Mouse (Mus musculus) ovary, postnatal 36 days (tissue): Measurements from ENCODE around the gene Cdyl.

Experiments used
- DNase-seq: peaks from one replicate; pipeline ENCODE4 v3.0.0; 2022; ENCODE audit warnings: low spot score, mixed read lengths

Gene Cdyl

GRCm38 (mm10) chr13:35689560-35689959 is 29.9 kb downstream of the Cdyl start:
- DNase-seq, result no peak

- no peak for DNase-seq
These were observed 58.0 kb downstream of the Cdyl start for GRCm38 (mm10) chr13:35717658-35718057.

- DNase-seq, result no peak
These were observed 59.9 kb downstream of the Cdyl start for GRCm38 (mm10) chr13:35719581-35719980.

- no peak for DNase-seq
These were observed 63.4 kb downstream of the Cdyl start for GRCm38 (mm10) chr13:35723073-35723472.

GRCm38 (mm10) chr13:35726025-35726424 is 66.4 kb downstream of the Cdyl start:
- DNase-seq, result no peak

- DNase-seq, result no peak
These were observed 72.5 kb downstream of the Cdyl start for GRCm38 (mm10) chr13:35732131-35732530.

GRCm38 (mm10) chr13:35732891-35733596 is 73.4 kb downstream of the Cdyl start:
- DNase-seq, result no peak

- no peak for DNase-seq
These were observed 77.9 kb downstream of the Cdyl start for GRCm38 (mm10) chr13:35737565-35737964.

GRCm38 (mm10) chr13:35738210-35738609 is 78.6 kb downstream of the Cdyl start:
- no peak for DNase-seq

- DNase-seq, result no peak
These were observed 79.8 kb downstream of the Cdyl start for GRCm38 (mm10) chr13:35739473-35739872.

GRCm38 (mm10) chr13:35740301-35741039 is 80.8 kb downstream of the Cdyl start:
- peak; percentile 85 for DNase-seq

- DNase-seq, result peak; percentile 95
These were observed 81.5 kb downstream of the Cdyl start for GRCm38 (mm10) chr13:35741040-35741619.

- peak; percentile 59 for DNase-seq
These were observed 82.2 kb downstream of the Cdyl start for GRCm38 (mm10) chr13:35741620-35742421.

- DNase-seq, result no peak
These were observed 83.1 kb downstream of the Cdyl start for GRCm38 (mm10) chr13:35742696-35743095.

GRCm38 (mm10) chr13:35743196-35743595 is 83.6 kb downstream of the Cdyl start:
- DNase-seq, result no peak

- DNase-seq, result no peak
These were observed 89.6 kb downstream of the Cdyl start for GRCm38 (mm10) chr13:35749194-35749593.

GRCm38 (mm10) chr13:35749680-35750079 is 90.0 kb downstream of the Cdyl start:
- no peak for DNase-seq

- DNase-seq, result no peak
These were observed 92.4 kb downstream of the Cdyl start for GRCm38 (mm10) chr13:35752046-35752445.

GRCm38 (mm10) chr13:35755002-35755401 is 95.4 kb downstream of the Cdyl start:
- DNase-seq, result no peak

- DNase-seq, result no peak
These were observed 96.1 kb downstream of the Cdyl start for GRCm38 (mm10) chr13:35755655-35756283.

- no peak for DNase-seq
These were observed 97.0 kb downstream of the Cdyl start for GRCm38 (mm10) chr13:35756393-35757338.
